Mouse (Mus musculus): ENCODE measurements around the gene Ndst2. TPM values are rescaled to one million over a fixed set of nuclear protein-coding genes. Genes with fewer than 3 reads are reported as not detected.

Ndst2 gene
- polyA plus RNA-seq (2016; fragmentation: Nextera tagmentation; extraction: Ambion mirVana): 23.5 and 24.3 TPM in 2 replicates

GRCm38 (mm10) chr14:20733952-20734774 is at the start of gene Ndst2:
Gene Ndst2 (minus strand): TSS chr14:20734562.
- Histone ChIP-seq H3K27ac (peak within 1 kb of the TSS; percentile 94), H3K4me1 (peaks cover 28% of the 10 kb centered on the region), H3K9me3 (no peaks in the 10 kb centered on the region), H3K4me3 (peak within 1 kb of the TSS; percentile 85), H3K27me3 (ENCODE audit: poor library complexity, severe bottlenecking) (no peaks in the 10 kb centered on the region), H3K36me3 (replicated peaks) (peaks cover 74% of the 10 kb centered on the region)
- under 1% methylated on average over 67 of the region's 81 CpGs for WGBS
- peak; percentile 88 for DNase-seq (ENCODE audit: extremely low spot score, low spot score)

GRCm38 (mm10) chr14:20783526-20783925 is 49.2 kb upstream of the Ndst2 start:
- 96% methylated on average over 6 of the region's 6 CpGs for WGBS
- Histone ChIP-seq H3K36me3 (replicated peaks) (peaks cover 97% of the 10 kb centered on the region), H3K4me3 (no peak overlapping the region)

GRCm38 (mm10) chr14:20782860-20783259 is 48.5 kb upstream of the Ndst2 start:
- H3K27ac ChIP-seq: no peak overlapping the region
- peaks cover 97% of the 10 kb centered on the region for H3K36me3 ChIP-seq (replicated peaks)
- H3K4me3 ChIP-seq: no peak overlapping the region
- no peak for DNase-seq (ENCODE audit: extremely low spot score, low spot score)
- peaks cover 17% of the 10 kb centered on the region for H3K4me1 ChIP-seq
- no peaks in the 10 kb centered on the region for H3K27me3 ChIP-seq (ENCODE audit: poor library complexity, severe bottlenecking)
- no peaks in the 10 kb centered on the region for H3K9me3 ChIP-seq
- WGBS: 95% methylated on average over 7 of the region's 7 CpGs

More at GRCm38 (mm10) chr14:20783526-20783925, 49.2 kb upstream of the Ndst2 start:
- peaks cover 17% of the 10 kb centered on the region for H3K4me1 ChIP-seq
- H3K27ac ChIP-seq: no peak overlapping the region
- no peaks in the 10 kb centered on the region for H3K9me3 ChIP-seq
- no peaks in the 10 kb centered on the region for H3K27me3 ChIP-seq (ENCODE audit: poor library complexity, severe bottlenecking)
- DNase-seq (ENCODE audit: extremely low spot score, low spot score): no peak

GRCm38 (mm10) chr14:20780217-20780616 is 45.9 kb upstream of the Ndst2 start:
- 94% methylated on average over 8 of the region's 8 CpGs for WGBS
- H3K36me3 ChIP-seq (replicated peaks): peaks cover 88% of the 10 kb centered on the region

GRCm38 (mm10) chr14:20778496-20778895 is 44.1 kb upstream of the Ndst2 start:
- Histone ChIP-seq H3K4me1 (peaks cover 25% of the 10 kb centered on the region), H3K9me3 (no peaks in the 10 kb centered on the region), H3K36me3 (replicated peaks) (peaks cover 71% of the 10 kb centered on the region), H3K27ac (no peak overlapping the region), H3K4me3 (no peak overlapping the region), H3K27me3 (ENCODE audit: poor library complexity, severe bottlenecking) (no peaks in the 10 kb centered on the region)
- no peak for DNase-seq (ENCODE audit: extremely low spot score, low spot score)
- 89% methylated on average over 8 of the region's 8 CpGs for WGBS

More at GRCm38 (mm10) chr14:20780217-20780616, 45.9 kb upstream of the Ndst2 start:
- Histone ChIP-seq H3K27ac (no peak overlapping the region), H3K9me3 (no peaks in the 10 kb centered on the region), H3K27me3 (ENCODE audit: poor library complexity, severe bottlenecking) (no peaks in the 10 kb centered on the region), H3K4me3 (no peak overlapping the region), H3K4me1 (peaks cover 14% of the 10 kb centered on the region)
- no peak for DNase-seq (ENCODE audit: extremely low spot score, low spot score)

GRCm38 (mm10) chr14:20775661-20776060 is 41.3 kb upstream of the Ndst2 start:
- no peak for DNase-seq (ENCODE audit: extremely low spot score, low spot score)

GRCm38 (mm10) chr14:20773410-20773809 is 39.0 kb upstream of the Ndst2 start:
- 27% methylated on average over 3 of the region's 3 CpGs for WGBS
- peaks cover 68% of the 10 kb centered on the region for H3K36me3 ChIP-seq (replicated peaks)

More at GRCm38 (mm10) chr14:20775661-20776060, 41.3 kb upstream of the Ndst2 start:
- H3K27me3 ChIP-seq (ENCODE audit: poor library complexity, severe bottlenecking): no peaks in the 10 kb centered on the region
- H3K4me1 ChIP-seq: peaks cover 34% of the 10 kb centered on the region
- H3K4me3 ChIP-seq: no peak overlapping the region; the same call in 1 of the 2 replicates
- H3K9me3 ChIP-seq: no peaks in the 10 kb centered on the region
- peak overlapping the region; percentile 31; the same call in 1 of the 2 replicates for H3K27ac ChIP-seq
- 37% methylated on average over 6 of the region's 6 CpGs for WGBS
- peaks cover 65% of the 10 kb centered on the region for H3K36me3 ChIP-seq (replicated peaks)

GRCm38 (mm10) chr14:20772808-20773207 is 38.4 kb upstream of the Ndst2 start:
- Histone ChIP-seq H3K27ac (no peak overlapping the region), H3K4me1 (peaks cover 34% of the 10 kb centered on the region), H3K9me3 (no peaks in the 10 kb centered on the region), H3K27me3 (ENCODE audit: poor library complexity, severe bottlenecking) (no peaks in the 10 kb centered on the region), H3K36me3 (replicated peaks) (peaks cover 68% of the 10 kb centered on the region), H3K4me3 (no peak overlapping the region)
- WGBS: 86% methylated on average over 6 of the region's 6 CpGs
- DNase-seq (ENCODE audit: extremely low spot score, low spot score): no peak

More at GRCm38 (mm10) chr14:20773410-20773809, 39.0 kb upstream of the Ndst2 start:
- Histone ChIP-seq H3K4me1 (peaks cover 34% of the 10 kb centered on the region), H3K4me3 (no peak overlapping the region), H3K9me3 (no peaks in the 10 kb centered on the region), H3K27me3 (ENCODE audit: poor library complexity, severe bottlenecking) (no peaks in the 10 kb centered on the region), H3K27ac (no peak overlapping the region)
- DNase-seq (ENCODE audit: extremely low spot score, low spot score): no peak

- Histone ChIP-seq H3K9me3 (no peaks in the 10 kb centered on the region), H3K4me3 (no peak overlapping the region), H3K36me3 (replicated peaks) (peaks cover 65% of the 10 kb centered on the region), H3K27me3 (ENCODE audit: poor library complexity, severe bottlenecking) (no peaks in the 10 kb centered on the region), H3K4me1 (peaks cover 34% of the 10 kb centered on the region), H3K27ac (no peak overlapping the region)
- WGBS: 92% methylated on average over 3 of the region's 3 CpGs
- DNase-seq (ENCODE audit: extremely low spot score, low spot score): no peak
Observed at GRCm38 (mm10) chr14:20771941-20772340, 37.6 kb upstream of the Ndst2 start.

- WGBS: 89% methylated on average over 5 of the region's 5 CpGs
- DNase-seq (ENCODE audit: extremely low spot score, low spot score): no peak
- no peaks in the 10 kb centered on the region for H3K27me3 ChIP-seq (ENCODE audit: poor library complexity, severe bottlenecking)
- H3K9me3 ChIP-seq: no peaks in the 10 kb centered on the region
- H3K27ac ChIP-seq: no peak overlapping the region
- peaks cover 10% of the 10 kb centered on the region for H3K4me1 ChIP-seq
- H3K36me3 ChIP-seq (replicated peaks): peaks cover 80% of the 10 kb centered on the region
- H3K4me3 ChIP-seq: no peak overlapping the region
Observed at GRCm38 (mm10) chr14:20768581-20768980, 34.2 kb upstream of the Ndst2 start.

GRCm38 (mm10) chr14:20767936-20768335 is 33.6 kb upstream of the Ndst2 start:
- no peak for DNase-seq (ENCODE audit: extremely low spot score, low spot score)
- H3K27me3 ChIP-seq (ENCODE audit: poor library complexity, severe bottlenecking): no peaks in the 10 kb centered on the region
- 97% methylated on average over 7 of the region's 7 CpGs for WGBS
- H3K9me3 ChIP-seq: no peaks in the 10 kb centered on the region
- H3K4me3 ChIP-seq: no peak overlapping the region
- no peak overlapping the region for H3K27ac ChIP-seq
- H3K4me1 ChIP-seq: peaks cover 3% of the 10 kb centered on the region; the same call in 1 of the 2 replicates
- peaks cover 84% of the 10 kb centered on the region for H3K36me3 ChIP-seq (replicated peaks)

GRCm38 (mm10) chr14:20765642-20766258 is 31.4 kb upstream of the Ndst2 start:
- no peaks in the 10 kb centered on the region for H3K27me3 ChIP-seq (ENCODE audit: poor library complexity, severe bottlenecking)
- H3K36me3 ChIP-seq (replicated peaks): peaks cover 86% of the 10 kb centered on the region
- 32% methylated on average over 12 of the region's 12 CpGs for WGBS
- H3K4me1 ChIP-seq: no peaks in the 10 kb centered on the region
- no peak overlapping the region for H3K27ac ChIP-seq
- no peaks in the 10 kb centered on the region for H3K9me3 ChIP-seq
- H3K4me3 ChIP-seq: no peak overlapping the region
- DNase-seq (ENCODE audit: extremely low spot score, low spot score): peak; percentile 79

GRCm38 (mm10) chr14:20764942-20765341 is 30.6 kb upstream of the Ndst2 start:
- Histone ChIP-seq H3K9me3 (no peaks in the 10 kb centered on the region), H3K27ac (no peak overlapping the region), H3K36me3 (replicated peaks) (peaks cover 86% of the 10 kb centered on the region), H3K4me1 (no peaks in the 10 kb centered on the region), H3K27me3 (ENCODE audit: poor library complexity, severe bottlenecking) (no peaks in the 10 kb centered on the region), H3K4me3 (no peak overlapping the region)
- no peak for DNase-seq (ENCODE audit: extremely low spot score, low spot score)
- 89% methylated on average over 5 of the region's 5 CpGs for WGBS

Data from forebrain, embryonic 10.5 days (tissue).